Mouse (Mus musculus) layer of hippocampus, postnatal 36 days (tissue): Measurements from ENCODE around the gene Gm26727. TPM values are rescaled to one million over a fixed set of nuclear protein-coding genes. Genes with fewer than 3 reads are reported as not detected.
"Not testable (repeated sequence)": the region's sequence is repeated elsewhere in the genome, so short reads cannot be mapped to it uniquely, and the experiment has no call there.

Experiments
- DNase-seq, 2 experiments: peaks; one replicate each; pipeline ENCODE4 v3.0.0; 2022
- total RNA-seq, 2 experiments: library from RNA; stranded (reverse); gene quantifications; 2 replicates each; pipeline ENCODE4 v1.2.3; 2021

The Gm26727 gene
- total RNA-seq: not detected

GRCm38 (mm10) chr2:67433081-67433480, at the start of gene Gm26727:
TSS of gene Gm26727 (minus strand) at chr2:67433181.
- no peak for DNase-seq

DNA sequence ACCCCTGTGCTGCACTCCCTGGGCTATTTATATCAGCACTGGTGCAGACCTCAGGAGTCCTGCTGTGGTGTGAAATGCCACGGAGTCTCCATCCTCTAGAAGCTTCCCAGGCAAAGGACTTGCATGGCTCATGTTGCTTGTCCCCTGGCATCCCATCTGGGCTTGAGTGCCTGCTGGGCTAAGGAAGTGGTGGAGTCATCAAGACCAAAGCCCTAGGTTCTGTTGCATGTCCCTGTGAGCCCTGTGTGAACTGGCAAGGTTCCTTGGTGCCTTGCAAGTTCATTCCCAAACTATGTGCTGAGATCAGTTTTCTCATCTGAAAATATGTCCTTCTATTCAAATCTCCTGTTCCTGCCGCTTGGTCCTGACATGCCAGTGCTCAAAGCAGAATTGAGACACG, 48.1 kb upstream of the Gm26727 start:
- DNase-seq: no peak

GRCm38 (mm10) chr2:67477753-67478152, 44.8 kb upstream of the Gm26727 start:
- DNase-seq: peak in 1 of 2 experiments; percentile 33

DNA sequence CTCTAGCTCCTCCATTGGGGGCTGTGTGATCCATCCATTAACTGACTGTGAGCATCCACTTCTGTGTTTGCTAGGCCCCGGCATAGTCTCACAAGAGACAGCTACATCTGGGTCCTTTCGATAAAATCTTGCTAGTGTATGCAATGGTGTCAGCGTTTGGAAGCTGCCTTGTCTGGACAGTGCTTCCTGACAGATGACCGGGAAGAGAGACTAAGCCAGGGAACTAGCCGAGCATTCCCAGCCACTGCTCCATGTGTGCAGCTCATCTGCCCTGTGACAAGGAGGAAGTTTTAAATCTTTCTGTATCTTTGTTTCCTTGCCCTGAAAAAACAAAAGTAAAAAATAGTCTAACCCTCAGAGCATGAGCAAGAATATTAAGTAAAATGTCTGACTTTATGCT, 37.0 kb upstream of the Gm26727 start:
- not testable (repeated sequence) for DNase-seq

GRCm38 (mm10) chr2:67467036-67467435, 34.1 kb upstream of the Gm26727 start:
- no peak for DNase-seq

GRCm38 (mm10) chr2:67460857-67461256, 27.9 kb upstream of the Gm26727 start:
- DNase-seq: no peak

DNA sequence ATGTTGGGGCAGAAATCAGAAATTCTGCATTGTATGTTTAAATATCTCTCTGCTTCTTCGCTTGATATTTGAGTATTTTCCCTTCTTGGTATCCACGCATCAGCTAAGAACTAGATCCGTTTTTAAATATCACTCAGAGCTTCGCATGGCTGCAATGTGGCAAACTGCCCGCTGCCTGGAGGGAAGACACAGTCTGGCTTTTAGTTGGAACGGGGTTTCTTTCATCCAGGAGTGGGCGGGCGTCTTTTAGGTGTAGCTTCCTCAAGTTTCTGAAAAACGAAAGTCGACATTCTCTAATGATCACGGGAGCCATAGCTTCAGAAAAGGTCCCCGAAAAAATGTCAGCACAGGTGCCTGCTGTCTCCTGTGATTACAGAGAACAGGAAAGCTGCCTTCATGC, 14.2 kb upstream of the Gm26727 start:
- DNase-seq: peak; percentile 19 to 20

DNA sequence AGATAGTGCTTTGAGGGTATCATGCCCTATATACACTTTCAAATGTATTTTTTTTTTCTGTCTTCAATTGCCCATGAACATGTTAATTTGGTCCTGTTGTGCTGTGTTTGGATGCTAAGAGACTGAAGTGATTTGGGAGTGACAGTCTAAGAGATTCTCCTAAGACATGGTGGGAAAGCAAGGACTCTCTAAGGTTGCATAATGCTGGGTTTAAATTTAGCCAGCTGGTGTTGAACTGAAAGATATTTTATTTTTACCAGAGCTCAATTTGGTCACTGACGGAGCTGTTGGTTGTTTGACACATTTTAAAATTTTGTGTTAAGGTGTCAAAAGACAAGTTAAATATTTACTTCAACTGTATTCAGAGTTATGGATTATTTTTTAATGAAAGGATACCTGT, 13.8 kb upstream of the Gm26727 start:
- DNase-seq: no peak

DNA sequence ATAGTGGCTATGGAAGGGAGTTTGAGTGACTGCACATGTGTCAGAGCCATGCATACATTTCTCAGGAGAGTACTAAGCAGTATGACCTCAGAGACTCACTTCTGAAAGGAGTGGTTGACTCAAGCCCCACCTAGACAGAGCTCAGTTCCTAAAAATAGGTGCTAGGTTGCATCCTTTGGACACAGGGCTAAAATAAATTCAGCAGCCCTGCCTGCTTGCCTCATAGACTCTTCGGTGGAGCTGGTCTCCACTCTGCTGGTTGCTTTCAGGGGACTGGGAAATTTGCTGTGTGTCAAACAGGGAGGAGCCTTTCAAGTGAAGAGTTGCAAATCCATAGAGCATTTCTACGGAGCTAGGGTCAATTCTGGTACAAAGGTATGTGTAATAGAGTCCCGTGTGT, 12.8 kb upstream of the Gm26727 start, which contains the start of gene Xirp2:
Gene Xirp2 (plus strand): TSS at position 223 of the 400 bp plus-strand sequence.
- DNase-seq: no peak

DNA sequence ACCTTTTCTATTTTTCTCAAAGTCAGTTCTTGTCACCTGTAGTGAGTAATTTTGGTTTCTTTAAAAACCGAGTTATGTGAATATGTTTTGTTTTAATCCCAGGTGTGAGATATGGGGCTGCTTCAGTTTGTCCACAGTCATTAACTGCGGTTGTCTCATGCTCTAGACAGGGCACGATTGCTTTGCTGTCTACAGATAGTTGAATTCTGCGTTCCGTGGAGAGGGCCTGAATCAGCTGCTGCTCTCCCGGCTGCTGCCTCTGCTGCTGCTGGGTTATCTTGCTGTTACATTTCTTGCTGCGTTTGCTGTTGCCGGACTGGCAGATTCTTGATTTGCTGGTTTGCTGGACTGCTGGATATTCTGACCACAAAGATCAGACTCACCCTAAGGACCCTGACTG, 5.3 kb upstream of the Gm26727 start:
- DNase-seq: no peak

DNA sequence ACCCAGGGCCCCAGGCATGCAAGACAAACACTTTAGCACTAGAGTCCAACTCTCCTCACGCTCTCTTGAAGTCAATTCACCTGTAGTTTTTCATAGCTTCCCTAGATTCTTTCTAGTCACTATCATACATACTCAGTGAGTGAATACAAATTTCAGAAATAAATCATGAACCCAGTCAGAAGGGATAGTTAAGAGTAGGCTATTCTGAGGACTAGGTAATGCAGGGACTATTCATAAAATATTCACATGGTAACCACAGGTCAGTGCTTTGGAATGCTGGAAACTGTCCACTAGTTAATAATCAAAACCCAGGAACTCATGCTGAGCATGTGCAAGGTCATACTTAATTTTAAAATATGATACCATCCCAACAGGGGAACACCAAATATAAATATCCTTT, 10.2 kb downstream of the Gm26727 start:
- DNase-seq: no peak

DNA sequence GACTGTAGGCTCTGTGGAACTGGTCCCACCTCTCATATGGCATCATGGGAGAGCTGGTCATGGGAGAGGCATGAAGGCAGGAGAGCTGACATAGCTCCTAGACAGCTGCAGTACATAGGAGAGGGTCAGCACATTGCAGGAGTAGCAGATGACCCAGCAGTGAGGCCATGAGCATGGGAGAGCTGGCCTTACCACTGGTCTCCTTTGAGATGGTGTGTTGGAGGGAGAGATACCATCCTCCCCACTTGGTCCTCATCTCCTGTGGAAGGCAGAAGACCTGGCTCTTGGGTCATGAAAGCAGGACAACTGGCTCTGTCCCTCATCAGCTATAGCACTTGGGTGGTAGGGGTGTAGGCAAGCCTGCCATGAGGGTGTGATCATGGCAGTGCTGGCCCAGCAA, 12.1 kb downstream of the Gm26727 start:
- DNase-seq: no peak

DNA sequence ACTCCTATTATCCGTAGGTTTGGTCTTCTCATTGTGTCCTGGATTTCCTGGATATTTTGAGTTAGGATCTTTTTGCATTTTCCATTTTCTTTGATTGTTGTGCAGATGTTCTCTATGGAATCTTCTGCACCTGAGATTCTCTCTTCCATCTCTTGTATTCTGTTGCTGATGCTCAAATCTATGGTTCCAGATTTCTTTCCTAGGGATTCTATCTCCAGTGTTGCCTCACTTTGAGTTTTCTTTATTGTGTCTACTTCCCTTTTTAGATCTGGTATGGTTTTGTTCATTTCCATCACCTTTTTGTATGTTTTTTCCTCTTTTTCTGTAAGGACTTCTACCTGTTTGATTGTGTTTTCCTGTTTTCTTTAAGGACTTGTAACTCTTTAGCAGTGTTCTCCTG, 19.6 kb downstream of the Gm26727 start, which contains the start of gene Gm21830:
Gene Gm21830 (plus strand): TSS at position 301 of the 400 bp plus-strand sequence.
- not testable (repeated sequence) for DNase-seq

Other genes starting within 250 kb of the Gm26727 start
- not detected for gene Gm21830, start 19.5 kb downstream of the Gm26727 start, total RNA-seq
- gene Xirp2, start 12.8 kb upstream of the Gm26727 start, total RNA-seq: not detected
- gene B3galt1, start 132.7 kb upstream of the Gm26727 start, total RNA-seq: 10 to 100 TPM; 79.4 to 85.4 TPM